Mouse (Mus musculus): ENCODE measurements around the gene Klhl9. TPM values are rescaled to one million over a fixed set of nuclear protein-coding genes. Genes with fewer than 3 reads are reported as not detected.
"Not testable (repeated sequence)": the region's sequence is repeated elsewhere in the genome, so short reads cannot be mapped to it uniquely, and the experiment has no call there.

The Klhl9 gene
- 18.2 TPM for polyA plus RNA-seq (2021)

- in situ Hi-C loops (cut with MboI; ENCODE audit: low pct_unique_long_range_greater_than_20kb), result no loop called here
- no peak for TF ChIP-seq CTCF (IDR thresholded peaks at IDR 0.05)
- peak; percentile 93 for ATAC-seq
- POLR2A ChIA-PET, result interaction anchor here (0.7 kb wide), 1 partner anchor 25 kb away, joined by 4 read pairs; no protein-coding TSS in a partner anchor
- no peaks in the 10 kb centered on the region for H3K27me3 ChIP-seq
- peak; percentile 67 for DNase-seq (ENCODE audit: low read depth, low spot score)
- CTCF ChIA-PET, result interaction anchor here (1.1 to 7.6 kb wide), 4 partner anchors 9 to 24 kb away, joined by 3 to 62 read pairs (median 4); no protein-coding TSS in a partner anchor
These were observed at the start of gene Klhl9, which contains the start of gene Gm26566 for GRCm38 (mm10) chr4:88721791-88722721. Gene Klhl9, minus strand, starts transcription at chr4:88722465. Gene Gm26566, plus strand, starts transcription at chr4:88721805.

GRCm38 (mm10) chr4:88763384-88764018, 41.2 kb upstream of the Klhl9 start:
- ATAC-seq; DNase-seq (ENCODE audit: low read depth, low spot score); CTCF ChIA-PET; POLR2A ChIA-PET; H3K27me3 ChIP-seq: not testable (repeated sequence)
- in situ Hi-C loops (cut with MboI; ENCODE audit: low pct_unique_long_range_greater_than_20kb), result loop anchor here (25.0 kb wide), 3 partner anchors 99 to 374 kb away; partner anchors contain the start of genes Ifna1 and Mtap

- ATAC-seq; DNase-seq (ENCODE audit: low read depth, low spot score); POLR2A ChIA-PET; CTCF ChIA-PET; H3K27me3 ChIP-seq: not testable (repeated sequence)
- in situ Hi-C loops (cut with MboI; ENCODE audit: low pct_unique_long_range_greater_than_20kb), result loop anchor here (25.0 kb wide), 3 partner anchors 100 to 375 kb away; partner anchors contain the start of genes Ifna1 and Mtap
These were observed 40.1 kb upstream of the Klhl9 start for GRCm38 (mm10) chr4:88762341-88762740.

- DNase-seq (ENCODE audit: low read depth, low spot score); ATAC-seq; H3K27me3 ChIP-seq; POLR2A ChIA-PET; CTCF ChIA-PET: not testable (repeated sequence)
- in situ Hi-C loops (cut with MboI; ENCODE audit: low pct_unique_long_range_greater_than_20kb), result loop anchor here (25.0 kb wide), 3 partner anchors 101 to 376 kb away; partner anchors contain the start of genes Ifna1 and Mtap
These were observed 39.5 kb upstream of the Klhl9 start for GRCm38 (mm10) chr4:88761776-88762175.

GRCm38 (mm10) chr4:88760431-88760830, 38.2 kb upstream of the Klhl9 start:
- DNase-seq (ENCODE audit: low read depth, low spot score); H3K27me3 ChIP-seq; CTCF ChIA-PET; POLR2A ChIA-PET; ATAC-seq: not testable (repeated sequence)
- in situ Hi-C loops (cut with MboI; ENCODE audit: low pct_unique_long_range_greater_than_20kb), result loop anchor here (25.0 kb wide), 3 partner anchors 102 to 377 kb away; partner anchors contain the start of genes Ifna1 and Mtap

- DNase-seq (ENCODE audit: low read depth, low spot score); ATAC-seq; POLR2A ChIA-PET; CTCF ChIA-PET; H3K27me3 ChIP-seq: not testable (repeated sequence)
- in situ Hi-C loops (cut with MboI; ENCODE audit: low pct_unique_long_range_greater_than_20kb), result loop anchor here (25.0 kb wide), 3 partner anchors 103 to 378 kb away; partner anchors contain the start of genes Ifna1 and Mtap
These were observed 37.5 kb upstream of the Klhl9 start, which contains the start of gene Gm13283 for GRCm38 (mm10) chr4:88759610-88760268. Gene Gm13283, plus strand, starts transcription at chr4:88760119.

- POLR2A ChIA-PET; CTCF ChIA-PET; H3K27me3 ChIP-seq; DNase-seq (ENCODE audit: low read depth, low spot score); ATAC-seq: not testable (repeated sequence)
- in situ Hi-C loops (cut with MboI; ENCODE audit: low pct_unique_long_range_greater_than_20kb), result loop anchor here (25.0 kb wide), 3 partner anchors 104 to 379 kb away; partner anchors contain the start of genes Ifna1 and Mtap
These were observed 36.5 kb upstream of the Klhl9 start for GRCm38 (mm10) chr4:88758751-88759150.

- ATAC-seq, result peak; percentile 100
- in situ Hi-C loops (cut with MboI; ENCODE audit: low pct_unique_long_range_greater_than_20kb), result loop anchor here (25.0 kb wide), 3 partner anchors 105 to 380 kb away; partner anchors contain the start of genes Ifna1 and Mtap
- POLR2A ChIA-PET, H3K27me3 ChIP-seq: not testable (repeated sequence)
- CTCF ChIA-PET, result interaction anchor here (0.7 to 2.6 kb wide), 14 partner anchors 11 to 662 kb away, joined by 3 to 23 read pairs (median 3); no protein-coding TSS in a partner anchor
- DNase-seq (ENCODE audit: low read depth, low spot score), result peak; percentile 100
These were observed 35.4 kb upstream of the Klhl9 start for GRCm38 (mm10) chr4:88757628-88758031.

GRCm38 (mm10) chr4:88756581-88757513, 34.6 kb upstream of the Klhl9 start:
- ATAC-seq (peak; percentile 0), DNase-seq (ENCODE audit: low read depth, low spot score) (peak; percentile 77)
- POLR2A ChIA-PET, result interaction anchor here (1.5 kb wide), 1 partner anchor 111 kb away, joined by 3 read pairs; no protein-coding TSS in a partner anchor
- CTCF ChIA-PET, result interaction anchor here (0.6 to 2.6 kb wide), 14 partner anchors 10 to 661 kb away, joined by 3 to 23 read pairs (median 4); no protein-coding TSS in a partner anchor
- in situ Hi-C loops (cut with MboI; ENCODE audit: low pct_unique_long_range_greater_than_20kb), result loop anchor here (25.0 kb wide), 3 partner anchors 105 to 380 kb away; partner anchors contain the start of genes Ifna1 and Mtap
- not testable (repeated sequence) for H3K27me3 ChIP-seq

- H3K27me3 ChIP-seq; ATAC-seq; DNase-seq (ENCODE audit: low read depth, low spot score); POLR2A ChIA-PET: not testable (repeated sequence)
- in situ Hi-C loops (cut with MboI; ENCODE audit: low pct_unique_long_range_greater_than_20kb), result loop anchor here (25.0 kb wide), 3 partner anchors 107 to 382 kb away; partner anchors contain the start of genes Ifna1 and Mtap
- CTCF ChIA-PET, result interaction anchor here (1.3 to 1.7 kb wide), 2 partner anchors 58 to 112 kb away, joined by 3 to 4 read pairs; no protein-coding TSS in a partner anchor
These were observed 32.6 kb upstream of the Klhl9 start, which contains the start of gene Gm13271 for GRCm38 (mm10) chr4:88754818-88755340. Gene Gm13271, plus strand, starts transcription at chr4:88754868.
